Mouse (Mus musculus) lung, adult 18-20 months (tissue): ENCODE results near the gene Fgr.

Experiments used
- DNase-seq, 2 experiments: peaks; one replicate each; pipeline ENCODE4 v3.0.0; 2022; ENCODE audit warnings: mixed read lengths in 2 of 2

Fgr gene

DNA sequence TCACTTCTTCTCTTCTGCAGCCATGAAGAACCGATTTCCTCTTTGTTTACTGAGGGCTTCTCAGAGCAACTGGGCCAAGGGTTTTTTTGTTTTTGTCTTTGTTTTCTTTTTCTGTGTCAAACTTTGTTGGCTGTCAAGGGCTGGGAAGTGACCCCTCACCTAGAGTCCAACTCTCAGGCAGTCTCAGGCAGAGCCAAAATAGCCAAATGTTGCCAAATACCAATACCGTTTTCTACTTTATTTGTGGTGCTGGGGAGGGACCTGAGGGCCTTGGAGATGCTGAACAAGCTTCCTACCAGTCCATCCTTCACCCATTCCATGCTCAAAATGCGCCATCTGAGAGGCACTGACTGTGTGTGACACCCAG is 14.2 kb upstream of the Fgr start:
- DNase-seq, result no peak

DNA sequence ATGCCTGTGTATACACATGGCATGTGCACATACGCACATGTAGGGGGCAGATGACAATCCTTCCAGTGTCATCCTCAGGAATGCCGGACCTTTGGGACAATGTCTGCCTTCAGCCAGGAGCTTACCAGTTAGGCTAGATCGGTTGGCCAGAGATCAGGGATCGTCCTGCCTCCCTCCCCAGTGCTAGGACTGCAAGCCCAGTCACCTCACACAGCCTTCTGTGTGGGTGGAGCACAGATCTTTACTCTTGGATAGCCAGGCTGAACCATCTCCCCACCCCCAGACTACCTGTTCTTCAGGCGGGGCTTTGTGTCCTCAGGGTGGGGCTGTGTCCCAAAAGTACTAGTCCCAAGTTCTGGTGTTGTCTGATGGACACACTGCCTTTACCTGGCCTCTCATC is 13.6 kb upstream of the Fgr start:
- no peak for DNase-seq

DNA sequence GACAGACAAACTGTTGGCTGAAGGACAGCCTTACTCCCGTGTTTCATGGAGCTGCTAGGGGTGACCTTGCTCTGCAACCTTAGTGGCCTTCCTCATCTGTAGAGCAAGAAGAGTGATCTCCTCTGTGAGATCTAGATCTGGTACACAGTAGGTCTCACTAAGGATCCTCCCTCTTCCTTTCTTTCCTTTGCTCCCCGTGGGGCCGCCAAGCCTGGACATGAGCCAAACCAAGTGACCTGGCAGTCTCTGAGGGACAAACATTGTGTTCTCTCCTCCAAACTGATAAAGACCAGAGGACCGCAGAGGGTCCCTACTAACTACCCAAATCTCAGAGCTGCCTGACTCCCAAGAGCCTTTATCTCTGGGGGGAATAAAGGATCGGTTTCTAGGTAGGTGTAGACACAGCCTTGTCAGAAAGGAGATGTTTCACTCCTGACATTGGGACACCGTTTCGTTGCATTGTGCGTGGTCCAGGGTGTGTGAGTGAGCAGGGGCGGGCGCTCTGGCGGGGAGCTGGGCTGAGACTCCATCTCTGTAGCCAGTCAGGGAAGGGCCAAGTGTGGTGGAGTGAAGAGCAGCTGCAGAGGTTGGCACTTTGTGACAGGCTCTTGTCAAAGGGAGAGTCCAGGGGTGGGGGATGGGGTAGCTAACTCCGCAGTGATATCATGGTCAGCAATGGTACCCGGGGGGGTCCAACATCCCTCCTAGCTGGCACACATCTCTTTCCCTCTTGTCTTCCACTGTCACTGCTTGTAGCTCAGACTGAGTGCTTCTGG is 12.8 kb upstream of the Fgr start:
- DNase-seq, result peak in 1 of 2 experiments; percentile 45

DNA sequence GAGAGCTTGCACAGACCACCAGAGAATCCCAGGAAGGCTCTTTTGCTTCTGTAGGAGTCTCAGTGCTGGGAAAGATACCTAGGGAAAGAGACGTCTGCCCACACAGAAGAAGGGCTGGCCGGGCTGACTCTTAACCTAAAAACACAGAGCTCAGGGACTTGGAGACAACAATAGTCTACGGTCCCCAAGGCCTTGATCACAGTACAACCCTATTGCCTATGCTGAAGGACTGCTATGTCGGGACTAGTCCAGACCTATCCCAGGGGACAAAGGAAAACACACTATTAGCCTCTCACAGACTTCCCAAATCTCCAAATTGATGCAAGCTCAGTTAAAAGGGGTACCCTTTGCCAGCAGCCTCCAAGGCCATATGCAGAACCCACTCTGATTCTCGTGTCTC is 12.0 kb upstream of the Fgr start:
- DNase-seq, result no peak

DNA sequence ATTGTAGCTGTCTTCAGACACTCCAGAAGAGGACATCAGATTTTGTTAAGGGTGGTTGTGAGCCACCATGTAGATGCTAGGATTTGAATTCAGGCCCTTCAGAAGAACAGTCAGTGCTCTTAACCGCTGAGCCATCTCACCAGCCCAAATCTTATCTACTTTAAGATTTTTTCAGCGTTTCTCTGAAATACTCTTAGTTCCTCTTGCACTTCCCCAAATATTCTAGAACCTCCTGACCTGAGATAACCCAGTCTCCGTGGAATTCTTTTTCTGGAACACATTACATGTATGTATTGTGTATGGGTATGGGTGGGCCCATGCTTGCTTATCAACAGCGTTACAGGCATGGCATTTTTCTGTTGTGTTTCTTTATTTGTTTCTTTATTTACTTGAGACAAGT is 11.3 kb upstream of the Fgr start:
- no peak for DNase-seq

DNA sequence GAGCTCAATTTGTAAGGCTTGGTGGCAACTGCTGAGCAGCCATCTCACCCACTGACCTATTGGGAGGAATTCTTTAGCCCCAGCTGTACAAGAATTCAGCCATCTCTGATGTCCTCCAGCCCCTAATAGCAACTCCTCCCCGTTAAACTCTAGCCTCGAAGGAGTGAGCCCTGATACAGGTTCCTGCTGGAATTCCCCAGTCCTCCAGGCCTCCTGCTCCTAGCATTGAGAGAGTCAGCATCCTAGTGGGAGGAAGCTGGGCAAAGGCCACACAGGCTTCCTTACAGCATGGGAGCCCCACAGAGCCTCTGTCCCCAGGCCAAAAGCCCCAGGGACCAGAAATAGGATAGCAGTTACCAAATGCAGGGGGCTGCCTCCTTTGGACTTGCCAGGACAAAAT is 10.5 kb upstream of the Fgr start:
- no peak for DNase-seq

DNA sequence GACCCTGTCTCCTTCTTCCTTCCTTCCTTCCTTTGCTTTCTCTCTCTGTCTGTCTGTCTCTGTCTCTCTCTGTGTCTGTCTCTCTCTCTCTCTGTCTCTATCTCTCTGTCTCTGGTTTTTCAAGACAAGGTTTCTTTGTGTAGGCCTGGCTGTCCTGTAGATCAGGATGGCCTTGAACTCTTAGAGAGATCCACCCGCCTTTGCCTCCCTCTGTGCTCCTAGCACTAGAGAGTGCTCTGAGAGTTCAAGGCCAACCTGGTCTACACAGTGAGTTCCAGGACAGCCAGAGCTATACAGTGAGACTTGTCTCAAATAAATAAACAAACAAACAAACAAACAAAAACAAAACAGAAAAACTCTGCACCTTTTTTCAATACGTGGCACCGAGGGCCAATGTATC is 9.8 kb upstream of the Fgr start:
- DNase-seq, result no peak

DNA sequence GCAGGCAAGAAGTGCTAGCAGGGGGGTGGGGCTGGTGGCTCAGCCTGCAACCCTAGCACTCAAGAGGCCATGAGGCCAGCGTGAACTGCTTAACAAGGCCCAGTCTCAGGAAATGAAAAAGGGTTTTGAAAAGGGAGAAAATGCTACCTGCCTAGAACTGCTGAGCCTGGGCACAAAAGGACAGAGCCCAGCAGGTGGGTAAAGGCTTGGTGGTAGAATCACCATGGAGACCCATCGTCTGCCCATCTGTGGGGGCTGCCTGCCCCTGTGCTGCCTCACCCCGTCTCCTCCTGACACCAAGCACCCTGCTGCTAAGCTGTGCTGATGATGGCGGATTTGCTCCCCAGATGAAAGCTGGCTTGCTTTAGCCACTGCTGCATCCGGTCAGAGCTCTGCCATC is 9.4 kb upstream of the Fgr start:
- no peak for DNase-seq

DNA sequence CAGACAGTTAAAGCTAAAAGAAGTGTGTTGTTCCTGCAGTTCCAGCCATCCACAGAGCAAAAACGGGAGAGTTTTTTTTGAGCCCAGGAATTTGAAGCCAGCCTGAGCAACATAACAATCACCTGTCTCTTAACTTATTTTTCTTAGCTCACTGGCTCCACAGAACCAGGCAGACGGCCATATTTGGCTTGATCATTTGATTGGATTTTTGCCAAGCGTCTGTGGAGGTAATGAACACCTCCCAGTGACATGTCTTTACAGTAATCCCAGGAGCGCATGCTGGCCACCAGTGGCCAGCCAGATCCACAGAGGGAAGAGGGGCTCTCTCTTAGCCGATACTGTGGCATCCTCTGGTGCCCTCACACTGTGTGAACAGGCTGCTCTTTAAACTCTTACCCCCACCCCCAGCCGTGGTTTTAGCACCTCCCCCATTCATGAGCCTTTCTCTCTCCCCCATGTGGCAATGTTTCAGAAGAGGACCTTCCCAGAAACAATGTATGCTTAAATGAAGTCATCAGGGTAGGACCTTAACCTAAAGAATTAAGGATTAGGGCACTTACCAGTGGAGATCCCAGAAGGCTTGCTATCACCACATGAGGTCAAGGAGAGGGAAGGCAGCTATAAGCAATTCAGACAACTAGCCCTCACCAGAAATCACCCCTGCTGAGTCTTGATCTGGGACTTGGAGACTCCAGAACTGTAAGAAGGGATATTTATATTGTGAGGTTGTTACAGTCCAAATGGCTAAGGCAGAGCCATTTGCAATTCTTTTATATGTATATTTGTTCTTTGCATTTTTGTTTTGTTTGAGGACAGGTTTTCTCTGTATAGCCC is 5.6 kb upstream of the Fgr start:
- no peak for DNase-seq

DNA sequence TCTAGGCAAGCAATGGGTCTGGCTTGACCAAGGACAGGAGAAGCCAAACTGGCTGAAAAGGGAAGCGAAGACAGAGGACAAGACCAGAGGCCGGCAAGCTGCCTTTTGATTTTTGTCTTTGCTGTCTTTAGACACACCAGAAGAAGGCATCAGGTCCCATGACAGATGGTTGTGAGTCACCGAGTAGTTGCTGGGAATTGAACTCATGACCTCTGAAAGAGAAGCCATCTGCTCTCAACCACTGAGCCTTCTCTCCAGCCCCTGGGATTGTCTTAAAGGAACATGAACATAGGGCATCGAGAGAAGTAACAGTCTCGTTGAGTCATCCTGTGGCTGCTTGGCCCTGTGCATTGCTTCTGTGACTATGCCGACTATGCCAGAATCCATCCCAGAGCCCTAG is 2.3 kb upstream of the Fgr start:
- no peak for DNase-seq

DNA sequence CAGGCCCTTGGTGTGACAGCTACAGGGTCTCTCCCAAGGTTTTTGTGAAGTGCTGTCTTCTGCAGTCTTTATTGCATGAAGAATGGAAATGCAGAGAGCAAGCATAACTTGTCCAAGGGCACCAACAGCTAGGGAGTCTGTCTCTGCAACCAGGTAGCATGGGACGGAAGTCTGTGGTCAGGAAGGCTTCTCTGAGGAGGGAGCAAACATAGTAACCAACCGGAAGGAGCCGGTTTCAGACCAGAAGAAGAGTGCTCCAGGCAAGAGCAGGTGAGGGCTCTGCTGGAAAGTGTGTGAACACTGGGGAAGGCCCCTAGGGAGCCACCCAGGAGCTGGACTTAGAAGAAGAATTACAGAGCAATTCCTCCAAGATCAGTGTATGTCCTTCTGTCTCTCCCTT is 1.8 kb upstream of the Fgr start:
- DNase-seq, result no peak

DNA sequence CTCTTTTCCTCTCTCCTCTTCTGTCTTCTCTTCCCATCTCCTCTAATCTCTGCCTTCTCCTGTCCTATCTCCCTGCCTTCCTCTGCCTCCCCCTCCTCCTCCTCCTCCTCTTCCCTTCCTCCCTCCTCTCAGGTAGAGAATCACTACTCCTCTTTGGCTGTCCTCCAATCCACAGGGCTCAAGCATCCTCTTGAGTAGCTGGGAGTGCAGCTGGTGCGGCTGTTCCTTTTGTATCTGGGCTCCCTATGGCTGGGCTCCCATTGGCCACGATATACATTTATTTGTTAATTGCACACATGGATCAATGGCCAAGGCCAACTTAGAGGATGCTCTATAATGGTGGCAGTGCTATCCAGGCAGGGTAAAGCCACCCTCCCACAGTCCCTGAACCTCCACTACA is 1.3 kb upstream of the Fgr start:
- DNase-seq, result peak in 1 of 2 experiments; percentile 33

DNA sequence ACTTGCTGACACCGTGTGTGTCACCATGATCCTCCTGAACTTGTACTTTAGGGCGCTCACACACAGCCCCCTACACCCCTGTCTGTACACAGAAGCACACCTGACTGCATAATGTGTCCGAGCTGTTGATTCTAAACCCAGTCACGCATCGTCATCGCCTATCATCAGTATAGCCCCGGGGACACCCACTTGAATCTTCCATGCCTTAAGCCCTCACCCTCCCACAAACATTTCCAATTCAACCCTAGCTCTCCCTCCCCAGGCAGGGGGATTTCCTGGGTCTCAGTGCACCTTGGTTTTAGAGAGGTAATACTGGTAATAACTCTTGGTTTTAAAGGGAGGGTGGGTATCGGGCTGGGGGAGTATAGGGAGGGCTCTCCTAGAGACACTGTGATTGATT is 709 bp upstream of the Fgr start:
- DNase-seq, result no peak

DNA sequence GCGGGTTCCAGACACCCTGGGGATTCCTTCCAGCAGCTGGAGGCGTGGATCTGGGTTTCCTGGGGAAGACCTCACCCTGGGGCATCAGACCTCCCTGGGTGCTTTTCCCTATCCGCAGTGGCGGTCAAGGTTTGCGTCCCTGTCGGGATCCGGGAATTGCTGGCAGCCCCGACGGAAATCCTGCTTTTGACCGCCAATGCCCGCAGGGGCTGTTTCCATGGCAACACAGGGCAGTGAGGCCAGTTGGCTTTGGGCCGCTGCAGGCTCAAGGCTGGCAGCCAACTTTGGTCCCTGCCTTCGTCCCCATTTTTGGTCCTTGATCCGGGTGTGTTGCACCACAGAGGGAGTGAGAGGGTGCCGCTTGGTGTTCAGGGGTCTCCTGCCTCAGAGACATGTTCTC is 1.0 kb downstream of the Fgr start:
- DNase-seq, result peak; percentile 80 to 84

DNA sequence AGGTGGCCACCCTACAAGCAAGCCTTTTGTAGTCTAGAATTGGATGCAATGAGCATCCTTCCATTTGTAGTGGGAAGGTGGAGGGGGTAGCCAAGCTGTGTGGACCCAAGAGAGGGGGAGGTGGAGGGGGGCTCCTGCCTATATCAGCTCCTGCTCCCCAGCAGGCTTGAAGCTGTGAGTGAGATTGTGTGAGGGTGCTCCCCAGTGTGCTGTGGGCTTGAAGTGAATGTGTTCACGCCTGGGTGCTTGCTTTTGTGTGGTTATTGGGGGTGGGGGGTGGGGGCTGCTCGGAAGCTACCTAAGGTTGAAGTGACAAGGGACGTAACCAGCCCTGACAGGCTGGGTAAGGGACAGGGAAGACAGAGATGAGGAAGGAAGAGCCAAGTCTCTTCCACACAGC is 1.9 kb downstream of the Fgr start:
- DNase-seq, result no peak

DNA sequence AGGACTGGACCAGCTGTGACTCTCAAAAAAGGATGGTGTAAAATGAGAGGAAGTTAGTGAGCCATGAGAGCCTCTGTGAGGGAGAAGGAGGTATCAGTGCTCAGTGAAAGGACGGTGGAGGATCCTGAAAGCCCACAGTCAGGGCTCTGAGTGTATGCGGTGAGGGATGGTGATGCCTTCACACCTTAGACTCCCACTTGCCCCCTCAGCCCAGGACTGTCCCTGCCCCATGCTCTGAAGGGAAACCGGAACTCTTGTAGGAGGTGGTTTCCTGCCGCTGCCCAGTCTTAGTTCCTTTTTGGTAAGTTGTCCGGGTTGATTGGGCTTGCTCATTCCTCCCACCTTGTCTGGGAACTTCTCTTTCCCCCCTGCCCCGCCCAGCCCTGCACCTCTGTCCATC is 2.8 kb downstream of the Fgr start:
- DNase-seq, result peak in 1 of 2 experiments; percentile 39

DNA sequence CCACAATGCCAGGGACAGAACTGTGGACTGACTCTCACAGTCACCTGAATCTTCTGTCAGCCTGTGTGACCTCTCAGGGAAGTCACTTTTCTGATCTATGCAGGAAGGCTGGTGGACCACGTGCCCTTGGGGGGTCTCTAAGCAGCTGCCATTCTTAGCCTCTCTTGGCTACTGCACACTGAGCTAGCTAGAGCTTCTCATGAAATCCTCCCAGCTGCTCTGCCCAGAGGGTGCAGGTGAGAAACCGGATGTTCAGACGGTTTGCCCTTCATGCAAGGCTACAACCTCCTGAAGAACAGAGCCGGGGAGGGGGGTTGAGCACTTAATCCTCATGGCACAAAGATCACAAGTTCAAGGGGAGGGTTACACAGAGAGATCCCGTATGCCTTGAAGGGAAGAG is 3.7 kb downstream of the Fgr start:
- DNase-seq, result no peak

DNA sequence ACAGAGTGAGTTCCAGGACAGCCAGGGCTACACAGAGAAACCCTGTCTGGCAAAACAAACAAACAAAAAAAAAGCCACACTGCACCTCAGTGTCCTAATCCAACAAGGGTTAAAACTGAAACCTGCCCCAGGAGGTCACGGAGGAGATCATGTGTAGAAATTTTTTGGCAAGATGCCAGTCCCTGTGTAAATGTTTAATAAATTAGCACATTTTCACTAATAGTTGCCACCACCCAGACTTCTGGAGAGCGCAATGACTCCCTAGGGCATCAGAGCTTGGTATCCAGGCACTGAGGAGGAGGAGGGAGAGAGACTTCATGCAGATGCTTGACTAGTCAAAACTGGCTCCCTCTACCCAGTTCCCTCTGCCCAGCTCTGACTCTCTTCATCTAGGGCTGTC is 5.3 kb downstream of the Fgr start:
- DNase-seq, result no peak

DNA sequence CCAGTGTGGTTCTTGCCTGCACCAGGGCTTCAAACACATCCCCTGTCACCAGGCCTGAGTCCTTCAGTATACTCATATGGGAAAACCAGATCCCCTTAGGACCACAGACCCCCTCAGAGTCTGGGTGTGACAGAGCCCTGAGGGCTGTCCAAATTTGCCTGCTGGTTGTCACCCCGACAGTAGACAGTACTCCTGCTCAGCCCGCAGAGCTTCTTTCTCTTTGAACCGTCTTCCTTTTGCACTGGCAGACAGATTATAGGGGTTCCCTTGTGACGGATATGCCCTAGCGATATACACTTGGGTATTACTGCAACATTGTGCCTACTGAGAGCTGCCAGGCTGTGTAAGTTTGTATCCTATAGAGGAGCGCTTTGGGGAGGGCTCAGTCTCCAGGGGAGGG is 7.7 kb downstream of the Fgr start:
- no peak for DNase-seq

DNA sequence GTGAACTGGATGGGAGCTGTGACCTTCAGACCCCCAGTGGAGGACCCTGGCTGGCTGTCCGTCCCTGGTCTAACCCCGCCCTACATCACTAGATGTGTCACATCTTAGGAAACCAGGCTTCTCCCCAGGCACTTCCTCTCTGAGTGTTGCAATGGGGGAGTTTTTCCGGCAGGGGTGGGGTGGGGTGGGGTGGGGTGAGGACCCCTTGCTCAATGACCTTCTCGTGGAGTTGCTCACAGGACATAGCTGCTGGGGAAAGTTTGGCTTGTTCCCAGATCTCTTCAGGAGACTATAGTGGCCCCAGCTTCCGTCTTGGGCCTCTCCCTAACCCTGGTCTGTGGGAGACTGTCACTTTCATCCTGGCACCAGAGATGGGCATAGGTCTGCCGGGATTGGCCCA is 9.1 kb downstream of the Fgr start:
- DNase-seq, result no peak

DNA sequence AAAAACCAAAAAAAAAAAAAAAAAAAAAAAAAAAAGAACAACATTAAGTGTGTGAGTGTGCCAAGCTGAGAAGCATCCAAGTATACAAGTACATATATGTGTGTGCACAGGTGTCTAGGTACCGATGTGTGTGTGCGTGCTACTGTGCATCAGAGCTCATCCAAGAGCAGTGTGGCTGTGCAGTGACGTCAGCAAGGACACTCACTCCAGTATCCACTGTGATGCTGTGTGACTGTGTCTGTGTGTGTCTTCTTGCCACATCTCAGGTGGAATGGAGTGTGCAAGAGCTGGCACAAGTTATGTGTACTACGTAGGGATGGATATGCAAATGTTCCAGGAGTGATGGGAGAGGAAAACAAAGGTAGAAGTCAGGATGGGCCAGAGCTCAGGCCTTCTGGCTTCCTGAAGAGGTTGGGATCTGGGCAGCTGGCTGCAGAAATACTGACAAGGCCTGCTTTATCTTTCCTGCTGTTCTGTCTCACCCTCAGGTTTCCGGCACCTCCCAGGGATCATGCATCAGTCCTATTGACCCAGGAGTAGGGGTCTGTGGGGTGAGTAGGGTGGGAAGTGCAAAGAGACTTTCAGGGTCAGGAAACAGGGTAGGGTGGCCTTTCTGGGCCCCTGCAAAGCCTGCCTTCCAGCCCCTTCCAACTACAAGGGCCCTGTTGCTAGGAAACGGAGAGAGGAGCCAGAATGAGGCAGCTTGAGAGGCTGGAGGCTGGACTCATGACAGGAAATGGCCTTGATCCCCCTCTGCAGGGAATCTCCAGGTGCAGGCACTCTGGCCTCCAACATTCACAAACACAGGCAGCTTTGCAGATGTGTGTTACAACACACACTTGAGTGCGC is 10.0 kb downstream of the Fgr start:
- no peak for DNase-seq

DNA sequence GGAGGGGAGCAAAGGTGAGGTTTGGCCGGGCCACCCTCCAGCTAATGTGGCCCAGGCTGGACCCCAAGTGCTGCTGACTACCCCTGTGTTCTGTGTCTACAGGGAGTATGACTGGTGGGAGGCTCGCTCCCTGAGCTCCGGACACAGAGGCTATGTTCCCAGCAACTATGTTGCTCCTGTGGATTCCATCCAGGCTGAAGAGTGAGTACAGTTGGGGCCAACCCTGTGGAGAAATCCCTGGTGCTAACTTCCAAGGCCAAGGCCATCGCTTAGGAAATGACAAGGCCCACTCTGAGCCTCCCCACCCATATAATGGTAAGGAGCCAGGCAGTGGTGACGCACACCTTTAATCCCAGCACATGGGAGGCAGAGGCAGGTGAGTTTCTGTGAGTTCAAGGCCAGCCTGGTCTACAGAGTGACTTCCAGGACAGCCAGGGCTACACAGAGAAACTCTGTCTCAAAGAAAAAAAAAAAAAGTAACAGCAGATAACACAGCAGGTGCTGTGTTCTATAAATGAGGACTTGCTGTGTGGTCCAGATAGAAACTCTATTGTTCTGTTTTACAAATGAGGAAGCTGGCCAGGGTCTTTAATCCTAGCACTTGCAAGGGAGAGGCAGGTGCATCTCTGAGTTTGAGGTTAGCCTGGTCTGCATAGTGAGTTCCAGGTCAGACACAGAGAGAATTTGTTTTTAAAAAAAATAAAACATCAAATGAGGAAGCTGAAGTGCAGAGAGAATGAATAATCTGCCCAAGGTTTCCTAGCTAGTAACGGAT is 14.9 kb downstream of the Fgr start:
- no peak for DNase-seq

DNA sequence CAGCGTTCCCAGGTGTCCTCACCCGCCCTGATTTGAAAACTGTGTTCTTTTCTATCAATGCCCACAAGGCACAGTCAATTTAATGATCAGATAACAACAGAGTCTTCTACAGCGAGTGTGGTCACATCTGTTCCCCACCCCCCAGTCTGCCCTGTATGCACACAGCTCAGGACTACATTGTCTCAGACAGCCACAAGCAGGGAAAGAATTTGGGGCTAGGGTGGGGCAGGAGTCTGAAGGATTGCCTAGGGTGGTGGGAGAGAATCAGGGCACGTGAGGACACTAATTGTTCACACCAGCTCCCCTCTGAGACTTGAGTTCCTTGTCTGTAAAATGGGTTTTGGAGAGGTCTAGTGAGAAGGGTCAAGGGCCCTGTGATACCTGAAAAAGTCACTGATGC is 19.7 kb downstream of the Fgr start:
- DNase-seq, result no peak
